Mouse (Mus musculus): ENCODE measurements around the gene Fam155a. TPM values are rescaled to one million over a fixed set of nuclear protein-coding genes. Genes with fewer than 3 reads are reported as not detected.

The Fam155a gene
- polyA plus RNA-seq, 1 experiment = not detected

- no peak for TF ChIP-seq POLR2A (IDR thresholded peaks at IDR 0.05; ENCODE audit: insufficient read length, low read depth)
- no peak for TF ChIP-seq CEBPB (IDR thresholded peaks at IDR 0.05; ENCODE audit: insufficient read depth, poor library complexity, severe bottlenecking)
- Histone ChIP-seq H3K36me3 (ENCODE audit: control insufficient read depth, insufficient read depth) (no peaks in the 10 kb centered on the region), H3K4me2 (ENCODE audit: low read depth) (no peak overlapping the region), H3K27me3 (ENCODE audit: control insufficient read depth, insufficient read depth, insufficient read length) (no peaks in the 10 kb centered on the region), H3ac (ENCODE audit: control insufficient read depth, insufficient read length) (no peak overlapping the region), H3K4me3 (no peak overlapping the region), H3K79me2 (ENCODE audit: control insufficient read depth, insufficient read depth) (no peaks in the 10 kb centered on the region)
These were observed 309.9 kb downstream of the Fam155a start for GRCm38 (mm10) chr8:9461111-9461510.

DNA sequence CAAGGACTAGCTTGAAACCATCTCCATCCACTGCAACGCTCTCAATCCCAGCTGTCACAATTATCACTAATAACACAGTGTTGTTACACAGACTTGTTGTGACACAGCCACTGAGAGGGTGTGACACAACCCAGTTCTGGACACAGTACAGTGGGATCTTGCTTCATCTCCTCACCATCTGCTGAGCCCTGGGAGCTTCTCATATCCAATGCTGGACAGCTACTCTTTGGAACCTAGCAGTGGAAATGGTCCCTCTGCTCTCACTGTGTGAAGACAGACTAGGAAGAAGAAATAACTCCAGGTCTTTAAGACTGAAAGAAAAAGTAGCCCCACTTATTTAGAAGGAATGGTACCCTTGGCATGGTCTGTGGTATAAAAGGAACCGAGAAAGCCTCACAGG lies 310.3 kb downstream of the Fam155a start:
- Histone ChIP-seq H3ac (ENCODE audit: control insufficient read depth, insufficient read length) (no peak overlapping the region), H3K36me3 (ENCODE audit: control insufficient read depth, insufficient read depth) (no peaks in the 10 kb centered on the region), H3K4me3 (no peak overlapping the region), H3K27me3 (ENCODE audit: control insufficient read depth, insufficient read depth, insufficient read length) (no peaks in the 10 kb centered on the region), H3K4me2 (ENCODE audit: low read depth) (no peak overlapping the region), H3K79me2 (ENCODE audit: control insufficient read depth, insufficient read depth) (no peaks in the 10 kb centered on the region)
- no peak for TF ChIP-seq TCF12 (IDR thresholded peaks at IDR 0.05; ENCODE audit: insufficient read depth, poor library complexity, severe bottlenecking)

DNA sequence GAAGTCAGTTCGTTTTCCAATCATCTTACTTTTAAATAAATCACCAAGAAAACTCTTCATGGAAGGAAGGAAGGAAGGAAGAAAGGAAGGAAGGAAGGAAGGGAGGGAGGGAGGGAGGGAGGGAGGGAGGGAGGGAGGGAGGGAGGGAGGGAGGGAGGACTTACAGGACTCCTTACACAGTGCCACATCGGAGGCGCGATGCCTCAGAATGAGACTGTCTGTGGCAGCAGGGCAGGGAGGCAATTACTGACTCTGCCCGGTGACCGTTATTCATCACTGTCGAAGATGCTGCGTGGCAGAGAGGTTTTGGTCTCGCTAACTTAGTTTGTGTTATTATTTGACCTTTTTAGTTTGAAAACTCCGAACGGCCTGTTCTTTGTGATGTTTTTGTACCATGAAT lies 312.3 kb downstream of the Fam155a start:
- Histone ChIP-seq H3K27me3 (ENCODE audit: control insufficient read depth, insufficient read depth, insufficient read length) (no peaks in the 10 kb centered on the region), H3K4me3 (no peak overlapping the region), H3K36me3 (ENCODE audit: control insufficient read depth, insufficient read depth) (no peaks in the 10 kb centered on the region), H3K79me2 (ENCODE audit: control insufficient read depth, insufficient read depth) (no peaks in the 10 kb centered on the region), H3K4me2 (ENCODE audit: low read depth) (no peak overlapping the region), H3ac (ENCODE audit: control insufficient read depth, insufficient read length) (no peak overlapping the region)
- no peak for TF ChIP-seq MYOG (IDR thresholded peaks at IDR 0.05; ENCODE audit: control insufficient read depth in 1 of 3, insufficient read depth in 1 of 3, insufficient read length in 2 of 3, low read depth in 2 of 3)
- TF ChIP-seq MAX (IDR thresholded peaks at IDR 0.05; ENCODE audit: low read depth) = no peak
- no peak for TF ChIP-seq CEBPB (IDR thresholded peaks at IDR 0.05; ENCODE audit: insufficient read depth, poor library complexity, severe bottlenecking)
- no peak for TF ChIP-seq MYOD1 (IDR thresholded peaks at IDR 0.05; ENCODE audit: control insufficient read depth in 1 of 3, insufficient read length in 2 of 3, low read depth in 2 of 3)
- TF ChIP-seq REST (IDR thresholded peaks at IDR 0.05; ENCODE audit: insufficient read depth, insufficient read length) = no peak
- TF ChIP-seq POLR2A (IDR thresholded peaks at IDR 0.05; ENCODE audit: insufficient read length, low read depth) = no peak
- TF ChIP-seq E2F4 (IDR thresholded peaks at IDR 0.05; ENCODE audit: insufficient read depth) = no peak
- no peak for TF ChIP-seq SRF (IDR thresholded peaks at IDR 0.05; ENCODE audit: control insufficient read depth, insufficient read length, low read depth)
- TF ChIP-seq POLR2AphosphoS2 (IDR thresholded peaks at IDR 0.05; ENCODE audit: insufficient read length, low read depth) = no peak
- TF ChIP-seq TCF3 (IDR thresholded peaks at IDR 0.05; ENCODE audit: insufficient read length, low read depth) = no peak
- no peak for TF ChIP-seq USF1 (IDR thresholded peaks at IDR 0.05; ENCODE audit: low read depth)
- no peak for TF ChIP-seq TCF12 (IDR thresholded peaks at IDR 0.05; ENCODE audit: insufficient read depth, poor library complexity, severe bottlenecking)

- Histone ChIP-seq H3K4me2 (ENCODE audit: low read depth) (no peak overlapping the region), H3K27me3 (ENCODE audit: control insufficient read depth, insufficient read depth, insufficient read length) (no peaks in the 10 kb centered on the region), H3ac (ENCODE audit: control insufficient read depth, insufficient read length) (no peak overlapping the region), H3K36me3 (ENCODE audit: control insufficient read depth, insufficient read depth) (no peaks in the 10 kb centered on the region), H3K4me3 (no peak overlapping the region), H3K79me2 (ENCODE audit: control insufficient read depth, insufficient read depth) (no peaks in the 10 kb centered on the region)
- TF ChIP-seq CEBPB (IDR thresholded peaks at IDR 0.05; ENCODE audit: insufficient read depth, poor library complexity, severe bottlenecking) = no peak
- no peak for TF ChIP-seq TCF12 (IDR thresholded peaks at IDR 0.05; ENCODE audit: insufficient read depth, poor library complexity, severe bottlenecking)
- TF ChIP-seq SRF (IDR thresholded peaks at IDR 0.05; ENCODE audit: control insufficient read depth, insufficient read length, low read depth) = no peak
- TF ChIP-seq USF1 (IDR thresholded peaks at IDR 0.05; ENCODE audit: low read depth) = no peak
- no peak for TF ChIP-seq POLR2AphosphoS2 (IDR thresholded peaks at IDR 0.05; ENCODE audit: insufficient read length, low read depth)
- TF ChIP-seq MYOD1 (IDR thresholded peaks at IDR 0.05; ENCODE audit: control insufficient read depth in 1 of 3, insufficient read length in 2 of 3, low read depth in 2 of 3) = no peak
- no peak for TF ChIP-seq MAX (IDR thresholded peaks at IDR 0.05; ENCODE audit: low read depth)
- TF ChIP-seq E2F4 (IDR thresholded peaks at IDR 0.05; ENCODE audit: insufficient read depth) = no peak
- no peak for TF ChIP-seq MYOG (IDR thresholded peaks at IDR 0.05; ENCODE audit: control insufficient read depth in 1 of 3, insufficient read depth in 1 of 3, insufficient read length in 2 of 3, low read depth in 2 of 3)
- no peak for TF ChIP-seq REST (IDR thresholded peaks at IDR 0.05; ENCODE audit: insufficient read depth, insufficient read length)
- no peak for TF ChIP-seq POLR2A (IDR thresholded peaks at IDR 0.05; ENCODE audit: insufficient read length, low read depth)
These were observed 315.8 kb downstream of the Fam155a start for GRCm38 (mm10) chr8:9455138-9455537.

- no peak overlapping the region for H3K4me2 ChIP-seq (ENCODE audit: low read depth)
- H3K79me2 ChIP-seq (ENCODE audit: control insufficient read depth, insufficient read depth) = no peaks in the 10 kb centered on the region
- no peaks in the 10 kb centered on the region for H3K36me3 ChIP-seq (ENCODE audit: control insufficient read depth, insufficient read depth)
- no peak overlapping the region for H3K4me3 ChIP-seq
- no peaks in the 10 kb centered on the region for H3K27me3 ChIP-seq (ENCODE audit: control insufficient read depth, insufficient read depth, insufficient read length)
- H3ac ChIP-seq (ENCODE audit: control insufficient read depth, insufficient read length) = no peak overlapping the region
- TF ChIP-seq TCF3 (IDR thresholded peaks at IDR 0.05; ENCODE audit: insufficient read length, low read depth) (no peak), MYOG (IDR thresholded peaks at IDR 0.05; ENCODE audit: control insufficient read depth in 1 of 3, insufficient read depth in 1 of 3, insufficient read length in 2 of 3, low read depth in 2 of 3) (no peak), USF1 (IDR thresholded peaks at IDR 0.05; ENCODE audit: low read depth) (no peak), MYOD1 (IDR thresholded peaks at IDR 0.05; ENCODE audit: control insufficient read depth in 1 of 3, insufficient read length in 2 of 3, low read depth in 2 of 3) (no peak), CEBPB (IDR thresholded peaks at IDR 0.05; ENCODE audit: insufficient read depth, poor library complexity, severe bottlenecking) (no peak), POLR2A (IDR thresholded peaks at IDR 0.05; ENCODE audit: insufficient read length, low read depth) (no peak), E2F4 (IDR thresholded peaks at IDR 0.05; ENCODE audit: insufficient read depth) (no peak), REST (IDR thresholded peaks at IDR 0.05; ENCODE audit: insufficient read depth, insufficient read length) (no peak), POLR2AphosphoS2 (IDR thresholded peaks at IDR 0.05; ENCODE audit: insufficient read length, low read depth) (no peak)
These were observed 317.2 kb downstream of the Fam155a start for GRCm38 (mm10) chr8:9453742-9454141.

All from myocyte (in vitro differentiated cells).